Mouse (Mus musculus) naive thymus-derived CD4-positive, alpha-beta T cell, adult 2 months (primary cell): ENCODE measurements around the gene Arl4a.

Source experiments
- DNase-seq: peaks from one replicate; pipeline ENCODE4 v3.0.0-alpha.2; 2011; ENCODE audit warnings: low read depth

The Arl4a gene

GRCm38 (mm10) chr12:40008459-40008858 is 29.4 kb downstream of the Arl4a start:
- DNase-seq: no peak

- DNase-seq: no peak
Measured at GRCm38 (mm10) chr12:40004766-40005165, 33.1 kb downstream of the Arl4a start.

GRCm38 (mm10) chr12:39998853-39999195 is 39.0 kb downstream of the Arl4a start:
- DNase-seq: no peak

GRCm38 (mm10) chr12:39998070-39998852 is 39.6 kb downstream of the Arl4a start:
- DNase-seq: no peak

- DNase-seq: no peak
Measured at GRCm38 (mm10) chr12:39997651-39998050, 40.2 kb downstream of the Arl4a start.

GRCm38 (mm10) chr12:39996015-39996414 is 41.8 kb downstream of the Arl4a start:
- no peak for DNase-seq

GRCm38 (mm10) chr12:39995609-39996008 is 42.2 kb downstream of the Arl4a start:
- DNase-seq: no peak

- no peak for DNase-seq
Measured at GRCm38 (mm10) chr12:39992767-39993302, 45.0 kb downstream of the Arl4a start.

GRCm38 (mm10) chr12:39990830-39991780 is 46.7 kb downstream of the Arl4a start:
- no peak for DNase-seq

GRCm38 (mm10) chr12:39989136-39989535 is 48.7 kb downstream of the Arl4a start:
- DNase-seq: no peak

- no peak for DNase-seq
Measured at GRCm38 (mm10) chr12:39987177-39987576, 50.6 kb downstream of the Arl4a start.

- no peak for DNase-seq
Measured at GRCm38 (mm10) chr12:39985639-39986038, 52.2 kb downstream of the Arl4a start.

GRCm38 (mm10) chr12:39979792-39980191 is 58.0 kb downstream of the Arl4a start:
- no peak for DNase-seq

- no peak for DNase-seq
Measured at GRCm38 (mm10) chr12:39979066-39979465, 58.8 kb downstream of the Arl4a start.

- no peak for DNase-seq
Measured at GRCm38 (mm10) chr12:39977996-39978590, 59.7 kb downstream of the Arl4a start.

- DNase-seq: no peak
Measured at GRCm38 (mm10) chr12:39976426-39976825, 61.4 kb downstream of the Arl4a start.

- no peak for DNase-seq
Measured at GRCm38 (mm10) chr12:39975829-39976340, 61.9 kb downstream of the Arl4a start.

- no peak for DNase-seq
Measured at GRCm38 (mm10) chr12:39974977-39975583, 62.7 kb downstream of the Arl4a start.

GRCm38 (mm10) chr12:39974273-39974672 is 63.6 kb downstream of the Arl4a start:
- DNase-seq: no peak

- no peak for DNase-seq
Measured at GRCm38 (mm10) chr12:39969500-39969899, 68.3 kb downstream of the Arl4a start.

GRCm38 (mm10) chr12:39968109-39968508 is 69.7 kb downstream of the Arl4a start:
- DNase-seq: no peak

- no peak for DNase-seq
Measured at GRCm38 (mm10) chr12:39959166-39959565, 78.7 kb downstream of the Arl4a start.
